Mouse (Mus musculus): Measurements from ENCODE around the gene Fat3.

The Fat3 gene

DNA sequence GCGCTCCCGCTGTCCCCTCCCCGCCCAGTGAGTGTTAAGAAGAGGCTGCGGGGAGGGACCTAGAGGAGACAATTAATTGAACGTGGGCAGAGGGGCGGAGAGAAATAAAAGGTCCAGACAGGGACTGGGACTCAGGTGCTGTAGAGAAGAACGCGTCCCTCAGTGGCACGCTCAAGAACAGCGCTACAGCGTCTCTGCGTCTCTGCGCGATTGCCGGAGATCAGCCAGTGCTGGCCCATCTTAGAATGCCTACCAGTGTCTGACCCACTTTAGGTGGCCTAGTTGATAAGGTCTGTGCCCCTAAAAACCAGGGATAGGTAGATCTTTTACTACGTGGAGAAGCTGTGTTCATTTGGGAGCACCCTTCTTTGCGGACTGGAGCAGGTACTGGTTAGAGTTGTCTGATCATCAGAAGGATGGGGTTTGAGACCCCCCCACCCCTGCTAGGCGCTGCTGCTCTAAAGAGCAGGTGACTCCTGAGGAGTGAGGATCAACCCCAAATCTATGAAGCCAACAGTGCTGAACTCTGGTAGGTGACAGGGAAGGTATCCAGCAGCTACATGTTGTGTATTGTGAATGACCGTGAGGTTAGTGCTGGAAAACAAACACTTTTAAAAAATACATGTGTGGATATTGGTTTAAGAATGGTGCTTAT, 626.5 kb downstream of the Fat3 start, which contains the start of gene Mtnr1b:
Mtnr1b (minus strand) TSS at position 51 of the 655 bp plus-strand sequence.
- no peak for DNase-seq (ENCODE audit: low spot score)

DNA sequence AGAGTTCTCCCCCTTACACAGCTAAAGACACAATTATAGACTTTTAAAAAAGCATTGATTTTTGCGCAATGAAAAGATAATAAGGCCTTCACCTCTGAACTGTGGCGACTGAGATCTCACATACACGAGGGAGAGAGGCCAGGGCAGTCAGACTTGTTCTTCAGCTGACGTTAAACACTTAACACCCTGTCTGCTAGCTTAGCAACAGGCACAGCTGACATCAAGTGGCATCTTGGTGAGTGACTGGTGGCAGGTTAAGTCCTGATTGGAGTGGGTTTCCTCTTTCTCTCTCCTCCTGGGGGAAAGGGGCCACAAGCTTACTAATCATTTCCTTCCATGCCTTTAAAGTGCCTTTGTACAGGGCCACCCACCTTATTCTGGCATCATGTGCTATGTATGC, 631.1 kb downstream of the Fat3 start:
- no peak for DNase-seq (ENCODE audit: low spot score)

DNA sequence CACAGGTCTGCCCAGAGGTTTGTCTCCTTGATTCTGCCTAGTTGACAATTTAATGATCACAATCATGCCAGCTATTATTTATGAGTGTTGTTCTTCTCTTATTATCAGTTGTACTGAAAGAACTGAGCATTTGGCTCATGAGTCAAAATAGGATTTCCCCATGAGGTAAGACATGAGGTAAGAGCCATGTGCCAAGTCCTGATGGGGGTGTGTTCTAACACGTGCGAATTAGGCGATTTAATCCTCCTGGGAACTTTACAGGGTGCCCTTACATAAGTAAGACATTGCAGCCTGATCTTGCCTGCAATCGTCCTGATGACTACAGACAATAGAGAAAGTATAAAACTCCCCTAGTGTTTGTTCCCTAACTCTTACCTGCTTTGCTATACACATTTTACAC, 631.6 kb downstream of the Fat3 start:
- no peak for DNase-seq (ENCODE audit: low spot score)

DNA sequence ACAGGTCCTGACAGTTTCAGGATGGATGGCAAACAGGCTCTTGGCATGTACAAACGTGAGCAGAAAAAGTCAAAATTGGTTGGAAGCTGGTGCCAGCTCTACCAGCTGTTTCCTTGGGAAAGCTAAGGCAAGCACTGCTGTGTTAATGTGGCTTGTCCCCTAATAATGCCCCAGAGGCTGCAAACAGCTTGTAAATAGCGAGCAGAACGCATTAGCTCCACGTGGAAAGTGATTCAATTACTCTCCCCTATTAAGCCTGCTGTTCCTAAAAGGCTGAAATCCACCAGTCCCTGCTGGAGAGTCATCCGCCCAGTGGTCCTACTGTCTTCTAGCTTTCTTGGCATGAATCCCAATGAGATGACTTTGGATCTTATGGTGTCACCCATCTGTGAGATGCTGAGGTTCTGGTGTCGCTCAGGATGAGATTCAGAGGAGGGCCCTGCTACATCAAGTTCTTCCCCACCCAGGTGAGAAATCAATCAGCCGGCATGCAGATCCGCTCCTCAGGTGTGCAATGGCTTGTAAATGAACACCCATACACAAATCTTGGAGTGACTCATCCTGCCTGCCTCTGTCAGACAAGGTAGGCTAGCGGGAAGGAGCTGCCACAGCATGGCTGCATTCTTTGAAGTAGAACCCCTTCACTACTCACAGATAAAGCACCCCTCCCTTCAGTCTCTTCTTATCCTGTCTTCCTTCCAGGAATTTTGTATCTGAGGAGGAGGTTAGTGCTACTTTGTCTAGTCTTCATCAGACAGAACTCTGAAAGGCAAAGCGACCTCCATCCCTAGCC, 634.6 kb downstream of the Fat3 start:
- no peak for DNase-seq (ENCODE audit: low spot score)

DNA sequence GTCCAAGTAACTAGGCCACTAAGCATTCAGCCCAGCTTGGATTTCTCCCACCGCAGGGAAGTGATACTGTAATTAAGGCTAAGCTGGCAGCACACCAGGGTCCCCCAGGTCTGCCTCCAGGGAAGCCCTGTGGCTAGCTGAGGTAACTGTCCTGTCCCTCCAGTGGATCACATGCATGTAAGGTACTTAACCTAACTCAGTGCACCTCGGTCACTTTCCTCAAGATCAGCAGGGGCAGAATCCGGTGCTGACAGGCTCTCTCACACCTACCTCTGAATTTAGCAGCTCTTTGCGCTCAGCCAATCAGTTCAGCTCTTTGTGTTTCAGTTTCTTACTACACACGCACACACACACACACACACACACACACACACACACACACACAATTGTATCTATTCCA, 639.7 kb downstream of the Fat3 start:
- DNase-seq (ENCODE audit: low spot score), result no peak

Data from T-cell, adult 2 months (primary cell).